Mouse (Mus musculus) heart, adult 8-10 months (tissue): ENCODE measurements at regions not wholly inside any gene's neighbourhood (a gene's known extent, or its start where the extent isn't known, plus 50 kb on each side); places are given as distances from the start of the nearest gene placed in this dataset.

Experiments used
- DNase-seq: peaks from one replicate; pipeline ENCODE4 v3.0.0; 2022; ENCODE audit warnings: low spot score

GRCm38 (mm10) chr15:67301871-67302363, 801.2 kb upstream of the Lrrc6 start:
- peak; percentile 74 for DNase-seq

DNA sequence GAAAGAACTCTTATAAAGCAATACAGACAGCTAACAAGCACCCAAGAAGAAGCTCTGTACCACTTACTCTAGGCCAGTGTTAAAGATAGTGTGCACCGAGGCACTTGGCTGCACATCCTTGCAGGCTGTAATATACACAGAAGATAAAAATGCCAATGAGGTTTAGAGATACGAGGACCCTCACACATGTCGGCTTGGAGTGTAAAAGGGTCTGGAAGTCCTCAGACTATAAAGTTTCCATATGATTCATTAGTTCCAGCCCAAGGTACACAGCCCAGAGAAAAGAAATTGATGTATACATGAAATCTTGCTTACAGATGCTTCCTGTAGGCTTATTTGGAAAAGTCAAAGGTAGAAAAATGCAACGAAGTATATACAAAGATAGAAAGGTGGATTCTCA, 800.3 kb upstream of the Lrrc6 start:
- DNase-seq: no peak

GRCm38 (mm10) chr15:67294797-67295196, 794.1 kb upstream of the Lrrc6 start:
- no peak for DNase-seq

GRCm38 (mm10) chr15:67289749-67290148, 789.0 kb upstream of the Lrrc6 start:
- DNase-seq: no peak

DNA sequence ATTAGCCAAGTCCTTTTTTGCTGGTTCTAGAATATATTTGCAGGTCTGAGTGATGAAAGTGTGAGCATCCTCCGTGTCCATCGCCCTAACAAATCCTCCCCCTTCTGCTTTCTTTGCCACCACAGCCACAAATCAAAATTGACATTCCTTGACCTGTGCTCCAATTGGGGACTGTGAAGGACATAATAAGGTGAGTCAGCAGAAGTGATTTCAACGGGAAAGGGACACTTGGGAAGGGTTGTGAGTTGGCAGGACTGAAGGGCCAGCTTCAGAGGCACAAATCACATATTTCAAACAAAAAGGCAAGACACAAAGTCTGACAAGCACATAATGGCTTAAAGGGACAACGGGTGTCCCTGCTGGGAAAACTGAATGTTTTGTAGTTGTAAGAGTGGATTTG, 784.2 kb upstream of the Lrrc6 start:
- DNase-seq: no peak

DNA sequence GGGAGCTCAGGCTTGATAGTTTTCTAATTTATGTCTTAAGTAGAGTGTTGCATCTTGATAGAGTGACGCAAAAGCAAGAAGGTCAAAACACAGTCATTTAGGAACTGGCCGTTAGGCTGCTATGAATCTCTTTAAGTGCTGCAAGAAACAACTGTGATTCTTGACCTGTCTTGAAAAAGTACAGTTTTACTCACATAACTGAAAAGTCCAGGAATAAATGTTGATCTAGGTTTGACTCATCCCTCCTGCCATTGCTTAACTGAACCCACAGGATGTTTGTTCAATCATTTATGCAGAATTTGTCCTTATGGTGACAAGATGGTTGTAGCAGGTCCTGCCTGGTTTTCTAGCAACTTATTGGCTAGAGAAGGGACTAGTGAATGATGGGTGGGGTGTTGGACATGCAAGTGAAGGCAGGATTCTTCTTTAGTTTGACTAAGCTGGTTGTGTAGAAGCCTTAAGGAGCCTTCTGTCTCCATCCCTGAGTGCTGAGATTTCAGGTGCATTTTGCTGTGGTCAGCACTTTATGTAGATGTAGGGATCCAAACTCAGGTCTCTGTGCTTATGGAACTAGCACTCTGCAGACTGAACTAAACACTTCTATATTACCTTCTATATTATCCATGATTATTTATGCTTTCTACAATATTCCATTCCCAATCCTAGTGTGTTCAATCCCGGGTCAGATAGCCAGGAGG, 782.7 kb upstream of the Lrrc6 start:
- DNase-seq: no peak

DNA sequence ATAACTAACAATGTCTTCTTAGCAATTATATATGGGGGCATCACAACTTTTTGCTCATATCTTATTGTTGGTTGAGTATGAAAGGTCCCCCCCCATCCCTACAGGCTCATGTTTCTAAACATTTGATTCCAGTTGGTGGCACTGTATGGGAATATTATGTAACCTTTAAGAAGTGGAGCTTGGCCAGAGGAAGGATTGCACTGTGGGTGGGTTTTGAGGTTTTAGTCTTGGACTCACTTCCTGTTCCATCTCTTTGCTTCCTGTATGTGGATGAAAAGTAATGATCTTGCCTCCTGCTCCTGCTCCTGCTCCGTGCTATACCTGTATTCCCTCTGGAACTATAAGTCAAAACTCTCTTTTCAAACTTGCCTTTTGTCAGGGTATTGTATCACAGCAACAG, 778.2 kb upstream of the Lrrc6 start:
- no peak for DNase-seq

- DNase-seq: no peak
Observed at GRCm38 (mm10) chr15:67275058-67275457, 774.3 kb upstream of the Lrrc6 start.

GRCm38 (mm10) chr15:67272397-67272796, 771.7 kb upstream of the Lrrc6 start:
- DNase-seq: no peak

DNA sequence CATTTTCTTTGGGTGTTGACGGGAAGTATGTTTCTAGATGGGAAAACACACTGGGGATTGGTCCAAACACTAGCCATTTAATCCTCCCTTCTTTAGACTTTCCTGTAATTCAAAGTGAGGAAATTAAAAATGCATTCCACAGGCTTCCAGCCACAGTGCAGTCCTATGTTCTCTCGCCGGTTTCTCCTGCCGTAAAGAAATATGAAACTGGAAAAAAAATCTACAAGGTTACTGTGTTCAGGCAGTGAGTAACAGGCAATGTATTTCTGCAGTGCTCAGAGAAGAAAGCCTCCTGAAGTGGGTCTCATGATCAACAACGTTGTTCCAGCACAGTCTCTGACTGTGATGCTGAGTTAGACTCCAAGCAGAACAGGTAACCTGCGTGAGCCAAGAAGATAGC, 763.0 kb upstream of the Lrrc6 start:
- peak; percentile 9 for DNase-seq

GRCm38 (mm10) chr15:67263313-67263712, 762.6 kb upstream of the Lrrc6 start:
- DNase-seq: no peak

GRCm38 (mm10) chr15:67262269-67262668, 761.6 kb upstream of the Lrrc6 start:
- DNase-seq: no peak

DNA sequence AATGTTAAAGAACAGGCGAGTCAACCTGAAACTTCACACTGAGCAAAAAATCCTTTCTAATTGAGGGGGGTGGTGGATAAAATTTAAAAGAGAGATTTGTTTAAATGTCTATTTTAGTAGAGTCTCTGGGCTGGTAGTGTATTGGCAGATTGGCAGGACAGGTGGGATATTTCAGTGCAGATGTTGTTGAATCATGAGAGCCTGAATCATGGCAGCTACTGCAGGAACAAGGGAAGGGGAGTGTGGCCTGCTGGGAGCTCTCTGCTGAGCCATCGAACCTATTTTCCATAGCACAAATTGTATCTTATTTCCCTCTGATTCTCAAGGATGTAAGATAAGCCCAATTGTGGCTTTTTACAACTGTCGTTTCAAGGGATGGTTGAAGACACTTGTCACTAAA, 760.0 kb upstream of the Lrrc6 start:
- no peak for DNase-seq

GRCm38 (mm10) chr15:67249147-67249546, 748.4 kb upstream of the Lrrc6 start:
- no peak for DNase-seq

GRCm38 (mm10) chr15:67248471-67248870, 747.8 kb upstream of the Lrrc6 start:
- no peak for DNase-seq

GRCm38 (mm10) chr15:67245658-67246268, 745.1 kb upstream of the Lrrc6 start:
- no peak for DNase-seq

DNA sequence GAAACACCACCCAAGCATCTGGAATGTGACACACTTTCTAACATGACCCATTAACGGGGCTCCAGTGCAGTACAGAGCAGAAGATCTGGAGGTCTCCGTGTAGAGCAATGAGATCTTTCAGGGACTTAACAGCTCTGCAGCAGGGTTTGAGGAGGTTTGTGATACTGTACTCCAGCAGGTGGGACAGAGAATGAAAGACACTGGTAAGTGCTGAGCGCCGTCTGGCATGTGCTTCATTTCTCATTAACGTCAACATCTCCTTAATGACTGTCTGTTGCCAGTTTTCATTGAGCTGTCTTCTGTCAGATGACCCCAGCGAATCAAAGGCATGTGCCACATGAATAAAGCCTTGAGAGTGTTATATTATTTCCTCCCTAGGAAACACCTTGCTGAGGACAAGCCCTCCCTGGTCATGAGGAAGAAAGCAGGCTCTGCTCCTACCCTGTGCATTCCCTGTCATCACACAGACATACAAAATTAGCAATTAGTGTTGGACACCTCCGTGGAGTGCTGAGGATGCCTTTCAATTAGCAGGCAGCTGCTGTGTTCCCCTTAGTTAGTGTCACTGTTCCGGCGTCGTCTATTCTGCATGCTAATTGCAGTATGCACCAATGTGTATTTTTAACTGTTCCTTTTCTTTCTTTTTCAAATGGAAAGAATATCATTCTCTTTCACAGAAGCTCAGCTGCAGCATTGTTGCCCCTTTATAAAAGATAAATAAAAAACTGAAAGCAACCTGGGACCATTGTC, 744.4 kb upstream of the Lrrc6 start:
- DNase-seq: no peak

DNA sequence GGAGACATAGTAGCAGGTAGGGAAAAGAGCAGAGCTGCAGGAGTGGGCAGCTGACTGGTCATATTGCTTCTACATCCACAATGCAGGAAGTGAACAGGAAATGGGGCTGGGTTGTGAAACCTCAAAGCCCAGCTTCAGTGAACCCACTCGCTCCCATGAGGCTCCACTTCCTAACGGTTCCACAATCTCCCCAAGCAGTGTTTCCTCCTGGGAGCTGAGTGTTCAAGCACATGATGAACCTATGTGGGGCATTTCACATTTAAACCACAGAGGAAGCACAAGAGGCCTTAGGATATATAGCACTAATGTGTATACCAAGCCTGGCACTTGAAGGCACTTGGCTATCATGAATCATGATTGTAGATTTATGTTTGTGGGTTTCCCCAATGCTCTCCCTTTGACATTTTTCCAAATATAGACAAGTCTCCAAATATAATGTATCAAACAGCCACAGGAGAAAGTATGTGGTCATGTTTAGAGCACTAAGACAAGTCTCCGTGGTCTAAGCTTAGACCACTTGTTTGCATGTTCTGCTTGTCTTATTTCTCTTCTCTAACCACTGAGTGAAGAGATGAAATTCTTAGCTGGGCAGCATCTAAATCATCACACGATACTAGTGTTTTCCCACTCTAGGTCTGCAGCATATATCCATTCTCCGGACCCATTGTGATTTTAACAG, 734.5 kb upstream of the Lrrc6 start:
- DNase-seq: no peak

- no peak for DNase-seq
Observed at GRCm38 (mm10) chr15:67229359-67229758, 728.6 kb upstream of the Lrrc6 start.

DNA sequence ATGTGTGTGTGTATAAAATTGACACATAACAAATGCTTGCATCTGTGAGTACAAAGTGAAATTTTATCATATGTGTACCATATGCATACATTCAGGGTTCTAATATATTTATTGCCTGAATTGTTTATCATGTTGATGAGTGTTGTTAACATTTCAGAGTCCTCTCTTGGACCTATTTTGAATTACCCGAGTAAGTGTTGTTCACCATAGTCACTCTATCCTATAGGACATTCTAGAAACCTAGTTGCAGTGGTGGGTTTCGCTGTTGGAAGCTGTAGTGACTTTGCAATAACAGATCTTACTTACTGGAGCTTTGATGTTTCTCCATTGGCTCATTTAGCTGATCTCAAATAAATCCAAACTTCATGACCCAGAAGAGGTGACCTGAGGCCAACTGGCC, 727.9 kb upstream of the Lrrc6 start:
- DNase-seq: no peak

DNA sequence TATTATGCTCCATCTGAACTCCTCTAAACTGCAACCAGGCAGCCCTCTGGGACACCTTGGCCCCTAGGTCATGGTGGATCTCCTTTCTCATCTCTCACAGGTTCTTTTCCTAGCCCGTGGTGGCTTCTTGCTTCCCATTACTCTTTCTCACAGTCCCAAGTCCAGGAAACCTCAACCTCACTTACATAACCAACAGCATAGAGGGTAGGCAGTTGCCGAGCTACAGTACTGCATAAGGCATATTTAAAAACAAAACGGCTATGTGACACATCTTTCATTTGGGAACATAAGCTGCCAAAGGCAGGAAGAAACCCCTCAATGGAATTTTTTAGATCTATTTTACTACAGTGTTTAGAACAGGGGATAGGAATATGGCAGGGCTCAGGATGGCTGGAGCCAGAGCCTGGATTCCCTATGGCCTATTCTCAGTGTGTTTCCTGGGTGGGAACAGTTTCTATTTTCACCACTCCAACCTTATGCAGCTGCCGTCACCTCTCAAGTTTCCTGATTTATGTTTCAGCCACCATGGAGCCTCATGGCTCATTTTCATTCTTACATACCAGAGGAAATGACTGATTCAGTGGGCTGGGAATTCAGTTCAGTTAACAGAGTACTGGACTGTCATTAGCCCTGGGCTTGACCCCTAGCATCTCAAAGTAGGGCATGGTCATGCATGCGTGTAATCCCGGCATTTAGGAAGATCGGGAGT, 726.9 kb upstream of the Lrrc6 start:
- DNase-seq: no peak

- no peak for DNase-seq
Observed at GRCm38 (mm10) chr15:67226900-67227299, 726.2 kb upstream of the Lrrc6 start.
